Mouse (Mus musculus) limb, embryonic 13.5 days (tissue): ENCODE data around the gene Gm28230. TPM values are rescaled to one million over a fixed set of nuclear protein-coding genes. Genes with fewer than 3 reads are reported as not detected.
A peak's percentile ranks its signal among the peaks of the same experiment; 100 is the strongest.

ENCODE experiments used
- ATAC-seq: fragments of 200-750 bp; cut with Nextera tagmentation; 2 replicates; pipeline ENCODE4 v1.8.0; 2017; ENCODE audit warnings: low read depth, moderate number of reproducible peaks, moderate TSS enrichment; ENCODE audit not compliant: low FRiP score
- H3K27ac ChIP-seq: fragments of 300-500 bp; sonication (generic); 2 replicates; pipeline ENCODE4 v1.5.1; 2015; ENCODE audit warnings: inconsistent platforms, mild to moderate bottlenecking, moderate library complexity
- H3K27me3 ChIP-seq: fragments of 300-500 bp; sonication (generic); 2 replicates; pipeline ENCODE4 v1.6.1; 2015; ENCODE audit warnings: mild to moderate bottlenecking, inconsistent platforms
- H3K36me3 ChIP-seq: fragments of 300-500 bp; sonication (generic); 2 replicates; pipeline ENCODE4 v1.6.1; 2015; ENCODE audit warnings: inconsistent platforms, mild to moderate bottlenecking, moderate library complexity
- H3K4me1 ChIP-seq: fragments of 300-500 bp; sonication (generic); 2 replicates; pipeline ENCODE4 v1.6.1; 2015; ENCODE audit warnings: inconsistent platforms
- H3K4me2 ChIP-seq: fragments of 300-500 bp; sonication (generic); replicated peaks from 2 replicates; pipeline ENCODE4 v1.6.1; 2015; ENCODE audit warnings: inconsistent platforms, mild to moderate bottlenecking, moderate library complexity
- H3K4me3 ChIP-seq: fragments of 300-500 bp; sonication (generic); 2 replicates; pipeline ENCODE4 v1.5.1; 2015; ENCODE audit warnings: moderate library complexity, mild to moderate bottlenecking, inconsistent platforms
- H3K9ac ChIP-seq: fragments of 300-500 bp; sonication (generic); 2 replicates; pipeline ENCODE4 v1.6.1; 2015; ENCODE audit warnings: mild to moderate bottlenecking, inconsistent platforms
- H3K9me3 ChIP-seq: fragments of 300-500 bp; sonication (generic); 2 replicates; pipeline ENCODE4 v1.6.1; 2016; ENCODE audit warnings: inconsistent platforms
- WGBS: fragments of 180-500 bp; shearing (Covaris S2); methylation state at CpG from one replicate; pipeline ENCODE4 v1.1.7; 2015; 5-methylcytosine and 5-hydroxymethylcytosine counted together
- polyA plus RNA-seq: library from polyadenylated mRNA; unstranded; fragments of >200 nt; fragmentation: Nextera tagmentation; extraction: Ambion mirVana; gene quantifications from 2 replicates; pipeline ENCODE4 v1.2.1, GENCODE M21; 2015

Gm28230 gene
- polyA plus RNA-seq, 1 experiment from 2014 or later, result 0.08 TPM

- Histone ChIP-seq H3K9me3 (no peaks in the 10 kb centered on the region), H3K4me2 (no peak overlapping the region), H3K4me1 (peaks cover 24% of the 10 kb centered on the region), H3K27ac (no peak overlapping the region), H3K9ac (no peak overlapping the region), H3K27me3 (peaks cover 93% of the 10 kb centered on the region), H3K36me3 (no peaks in the 10 kb centered on the region), H3K4me3 (no peak overlapping the region)
- ATAC-seq, result no peak
- WGBS, result 18% methylated on average over 5 of the region's 5 CpGs
Measured at GRCm38 (mm10) chr2:74709465-74710419, 16.8 kb upstream of the Gm28230 start.

DNA sequence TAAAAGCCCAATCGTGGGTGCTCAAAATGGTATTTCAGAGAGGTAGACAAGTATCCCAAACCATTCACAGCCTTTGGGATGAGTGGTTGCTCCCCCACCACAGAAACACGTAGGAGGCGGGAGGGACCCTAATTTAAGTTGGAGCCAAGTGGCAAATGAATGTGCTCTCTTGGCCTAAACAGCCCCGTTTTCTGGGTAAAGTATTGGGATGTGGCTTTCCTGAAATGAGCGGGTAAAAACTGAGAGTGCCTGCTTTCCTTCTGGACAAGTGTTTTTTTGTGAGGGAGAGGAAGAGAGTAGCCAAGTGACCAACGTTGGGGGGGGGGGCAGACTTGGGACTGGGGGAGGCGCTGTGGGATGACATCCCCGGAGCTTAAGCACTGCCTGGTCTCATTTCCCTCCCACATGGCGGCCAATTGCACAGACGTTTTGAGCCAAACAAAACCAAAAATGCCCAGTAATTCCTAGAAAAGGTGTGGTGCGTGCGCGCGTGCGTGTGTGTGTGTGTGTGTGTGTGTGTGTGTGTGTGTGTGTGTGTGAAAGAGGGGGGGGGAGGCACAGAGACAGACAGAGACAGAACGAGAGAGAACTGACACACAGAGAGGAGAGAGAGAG is 15.5 kb upstream of the Gm28230 start:
- 1% methylated on average over 16 of the region's 16 CpGs for WGBS
- ATAC-seq, result no peak
- H3K9me3 ChIP-seq, result no peaks in the 10 kb centered on the region
- H3K36me3 ChIP-seq, result no peaks in the 10 kb centered on the region
- H3K27ac ChIP-seq, result no peak overlapping the region
- peak overlapping the region; percentile 53 for H3K4me3 ChIP-seq
- peaks cover 95% of the 10 kb centered on the region for H3K27me3 ChIP-seq
- peaks cover 24% of the 10 kb centered on the region for H3K4me1 ChIP-seq
- no peak overlapping the region for H3K9ac ChIP-seq
- peak overlapping the region; percentile 72 for H3K4me2 ChIP-seq

DNA sequence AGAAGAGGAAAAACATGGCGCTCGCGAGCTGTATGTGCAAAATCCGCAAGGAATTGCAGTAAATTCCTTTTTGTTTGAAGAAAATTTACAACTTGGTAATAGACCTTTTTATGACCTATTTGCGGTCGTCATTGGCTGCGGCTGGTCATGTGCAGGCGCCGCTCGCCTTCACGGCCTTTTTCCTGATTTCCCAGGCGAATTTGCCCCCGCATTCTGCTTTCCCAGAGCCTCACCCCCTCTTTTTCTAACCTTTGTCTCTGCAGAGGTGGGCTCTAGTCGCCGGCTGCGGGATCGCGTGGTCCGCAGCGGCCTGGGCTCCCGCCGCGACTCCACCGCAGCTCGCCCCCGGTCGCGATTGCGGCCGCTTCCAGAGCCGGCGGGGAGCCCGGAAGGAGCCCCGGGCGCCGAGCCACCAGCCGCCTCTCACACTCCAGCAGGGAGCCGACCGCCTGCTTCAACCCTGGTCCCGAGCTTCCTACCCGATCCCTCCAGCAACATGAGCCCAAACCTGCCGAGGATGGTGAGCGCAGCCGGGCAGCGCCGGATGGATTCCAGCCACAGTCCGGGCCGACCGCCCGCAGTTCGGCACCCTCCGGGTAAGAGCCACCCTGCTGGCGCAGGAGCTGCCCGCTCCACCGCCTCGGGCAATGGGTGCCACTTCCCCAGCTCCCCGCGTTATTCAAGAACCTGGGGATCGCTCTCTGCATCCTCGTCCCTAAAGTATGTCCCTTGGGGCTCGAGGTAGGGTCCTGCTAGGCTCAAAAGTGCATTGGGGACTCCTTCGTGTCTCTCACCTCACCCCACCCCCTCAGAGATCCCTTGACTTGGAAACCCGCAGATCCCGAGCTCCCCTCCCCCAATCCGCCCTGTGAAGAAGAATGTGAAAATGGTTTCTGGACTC is 14.6 kb upstream of the Gm28230 start, which contains the start of the genes Hoxd3 and Hoxd4:
Gene Hoxd3, plus strand, starts transcription at position 207 of the 901 bp plus-strand sequence.
Gene Hoxd4, plus strand, starts transcription at position 209 of the 901 bp plus-strand sequence.
- Histone ChIP-seq H3K4me1 (peaks cover 27% of the 10 kb centered on the region), H3K4me2 (peak within 1 kb of the TSS; percentile 72), H3K27me3 (peaks cover 96% of the 10 kb centered on the region), H3K9me3 (no peaks in the 10 kb centered on the region), H3K4me3 (peak within 1 kb of the TSS; percentile 53), H3K27ac (peak within 1 kb of the TSS; percentile 58), H3K9ac (peak within 1 kb of the TSS; percentile 69), H3K36me3 (no peaks in the 10 kb centered on the region)
- ATAC-seq, result 0 out of 2 replicates have a peak, but pooled peaks have one; percentile 34
- under 1% methylated on average over 65 of the region's 65 CpGs for WGBS

DNA sequence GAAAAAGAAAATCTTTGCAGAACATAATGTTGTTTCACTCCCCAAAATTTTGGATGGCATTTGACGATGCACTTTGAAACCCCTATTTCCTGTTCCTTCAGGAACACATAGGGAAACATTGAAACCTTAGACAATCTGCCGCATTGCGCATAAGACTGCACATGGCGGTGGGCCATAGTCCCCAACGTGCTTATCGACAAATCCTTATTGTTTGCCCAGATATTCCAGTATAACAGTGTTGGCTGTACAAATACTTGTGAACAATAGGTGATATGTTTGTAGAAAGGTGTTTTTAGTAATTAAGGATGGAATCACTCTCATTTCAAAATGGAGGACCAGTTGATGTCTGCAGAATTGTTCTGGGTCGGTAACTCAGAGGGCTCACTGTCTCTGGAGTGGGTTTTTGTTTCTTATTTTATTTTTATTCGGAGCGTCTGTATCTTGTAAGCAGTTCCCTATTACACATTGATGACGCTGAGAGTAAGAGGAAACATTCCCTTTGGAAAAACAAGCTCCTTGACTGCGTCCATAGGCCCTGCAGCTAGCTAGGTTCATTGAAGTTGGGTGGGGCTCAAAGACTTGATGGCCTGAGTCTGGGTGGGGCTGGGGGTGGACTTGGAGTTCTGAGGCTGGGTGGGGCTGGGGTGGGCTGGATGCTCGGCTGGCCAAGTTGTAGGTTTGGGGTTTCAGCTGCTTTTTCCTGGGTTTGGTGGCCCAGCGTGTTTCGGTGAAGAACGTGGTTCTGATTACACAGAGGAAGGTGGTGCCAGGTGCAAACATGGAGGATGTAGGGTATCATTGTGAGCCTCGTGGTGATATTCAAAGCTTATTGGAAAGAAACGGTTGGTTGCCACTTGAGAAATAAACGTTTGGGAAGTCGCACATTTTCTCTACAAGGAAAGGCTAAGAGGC is 13.0 kb upstream of the Gm28230 start:
- Histone ChIP-seq H3K4me3 (peak overlapping the region; percentile 53), H3K9ac (no peak overlapping the region), H3K4me1 (peaks cover 27% of the 10 kb centered on the region), H3K9me3 (no peaks in the 10 kb centered on the region), H3K27ac (no peak overlapping the region), H3K36me3 (no peaks in the 10 kb centered on the region), H3K4me2 (peak overlapping the region; percentile 72), H3K27me3 (peaks cover 97% of the 10 kb centered on the region)
- ATAC-seq, result no peak
- 4% methylated on average over 19 of the region's 19 CpGs for WGBS

- Histone ChIP-seq H3K9ac (no peak overlapping the region), H3K36me3 (no peaks in the 10 kb centered on the region), H3K4me1 (peaks cover 27% of the 10 kb centered on the region), H3K27ac (no peak overlapping the region), H3K9me3 (no peaks in the 10 kb centered on the region), H3K4me2 (peak overlapping the region; percentile 72), H3K27me3 (peaks cover 97% of the 10 kb centered on the region), H3K4me3 (peak overlapping the region; percentile 11)
- no peak for ATAC-seq
- 4% methylated on average over 18 of the region's 18 CpGs for WGBS
Measured at GRCm38 (mm10) chr2:74714156-74714789, 12.3 kb upstream of the Gm28230 start.

- Histone ChIP-seq H3K4me2 (peak overlapping the region; percentile 72), H3K27me3 (peaks cover 97% of the 10 kb centered on the region), H3K27ac (no peak overlapping the region), H3K9me3 (no peaks in the 10 kb centered on the region), H3K36me3 (no peaks in the 10 kb centered on the region), H3K9ac (0 out of 2 replicates have a peak overlapping the region, but pooled peaks have one; percentile 4), H3K4me3 (peak overlapping the region; percentile 11; the same call in 1 of the 2 replicates), H3K4me1 (peaks cover 27% of the 10 kb centered on the region)
- no peak for ATAC-seq
- WGBS, result under 1% methylated on average over 14 of the region's 14 CpGs
Measured at GRCm38 (mm10) chr2:74714881-74715280, 11.6 kb upstream of the Gm28230 start.

GRCm38 (mm10) chr2:74715504-74716241 is 10.9 kb upstream of the Gm28230 start:
- no peaks in the 10 kb centered on the region for H3K9me3 ChIP-seq
- H3K27ac ChIP-seq, result no peak overlapping the region
- H3K4me3 ChIP-seq, result peak overlapping the region; percentile 34
- no peaks in the 10 kb centered on the region for H3K36me3 ChIP-seq
- H3K4me2 ChIP-seq, result peak overlapping the region; percentile 72
- WGBS, result 3% methylated on average over 26 of the region's 26 CpGs
- H3K4me1 ChIP-seq, result peaks cover 27% of the 10 kb centered on the region
- peak; percentile 62 for ATAC-seq
- peaks cover 97% of the 10 kb centered on the region for H3K27me3 ChIP-seq
- no peak overlapping the region for H3K9ac ChIP-seq

- no peak overlapping the region for H3K4me3 ChIP-seq
- H3K27me3 ChIP-seq, result peaks cover 100% of the 10 kb centered on the region
- 17% methylated on average over 2 of the region's 2 CpGs for WGBS
- no peak overlapping the region for H3K4me2 ChIP-seq
- no peaks in the 10 kb centered on the region for H3K36me3 ChIP-seq
- no peak overlapping the region for H3K27ac ChIP-seq
- no peak overlapping the region for H3K9ac ChIP-seq
- H3K4me1 ChIP-seq, result peaks cover 21% of the 10 kb centered on the region
- ATAC-seq, result no peak
- H3K9me3 ChIP-seq, result no peaks in the 10 kb centered on the region
Measured at GRCm38 (mm10) chr2:74720384-74720783, 6.1 kb upstream of the Gm28230 start.

GRCm38 (mm10) chr2:74720955-74721491 is 5.5 kb upstream of the Gm28230 start:
- Histone ChIP-seq H3K4me2 (no peak overlapping the region), H3K4me1 (peaks cover 19% of the 10 kb centered on the region), H3K9me3 (no peaks in the 10 kb centered on the region), H3K27me3 (peaks cover 100% of the 10 kb centered on the region), H3K27ac (no peak overlapping the region), H3K4me3 (no peak overlapping the region), H3K9ac (no peak overlapping the region), H3K36me3 (no peaks in the 10 kb centered on the region)
- 14% methylated on average over 5 of the region's 5 CpGs for WGBS
- no peak for ATAC-seq

DNA sequence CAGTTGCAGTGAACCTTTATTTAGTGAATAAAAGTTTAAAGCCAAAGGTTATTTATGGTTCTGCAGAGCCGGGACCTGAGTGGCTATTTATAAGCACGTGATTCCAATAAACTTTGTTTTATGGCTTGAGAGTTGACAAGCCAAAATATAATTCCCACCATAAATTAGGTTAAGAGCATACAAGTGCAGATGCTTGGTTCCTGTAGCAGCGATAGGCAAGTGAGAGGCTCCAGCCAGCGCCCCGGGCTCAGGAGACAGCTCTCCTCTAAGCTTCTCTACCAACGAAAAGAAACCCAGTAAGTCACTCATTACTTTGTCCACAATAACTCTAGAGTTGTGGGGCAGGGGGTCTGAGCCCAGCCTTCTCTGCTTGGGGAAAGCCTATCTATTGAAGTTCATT is 4.6 kb upstream of the Gm28230 start:
- Histone ChIP-seq H3K27me3 (peaks cover 100% of the 10 kb centered on the region), H3K4me2 (no peak overlapping the region), H3K27ac (no peak overlapping the region), H3K9me3 (no peaks in the 10 kb centered on the region), H3K4me3 (no peak overlapping the region), H3K9ac (no peak overlapping the region), H3K36me3 (no peaks in the 10 kb centered on the region), H3K4me1 (peaks cover 15% of the 10 kb centered on the region)
- no peak for ATAC-seq
- 5% methylated on average over 6 of the region's 6 CpGs for WGBS
